Mouse (Mus musculus) heart, embryonic 13.5 days (tissue): Measurements from ENCODE around the gene Farp1. TPM values are rescaled to one million over a fixed set of nuclear protein-coding genes. Genes with fewer than 3 reads are reported as not detected.

Experiments used
- ATAC-seq: fragments of 200-750 bp; cut with Nextera tagmentation; 2 replicates; pipeline ENCODE4 v1.8.0; 2017; ENCODE audit warnings: moderate TSS enrichment; ENCODE audit not compliant: insufficient number of reproducible peaks, low FRiP score, low TSS enrichment; ENCODE audit errors: extremely low read depth
- H3K27ac ChIP-seq: fragments of 300-500 bp; sonication (generic); replicated peaks from 2 replicates; pipeline ENCODE4 v1.5.1; 2015; ENCODE audit warnings: moderate library complexity, mild to moderate bottlenecking, inconsistent platforms
- H3K27me3 ChIP-seq: fragments of 300-500 bp; sonication (generic); replicated peaks from 2 replicates; pipeline ENCODE4 v1.6.1; 2015; ENCODE audit warnings: mild to moderate bottlenecking, inconsistent platforms
- H3K36me3 ChIP-seq: fragments of 300-500 bp; sonication (generic); 2 replicates; pipeline ENCODE4 v1.6.1; 2015; ENCODE audit warnings: mild to moderate bottlenecking, inconsistent platforms
- H3K4me1 ChIP-seq: fragments of 300-500 bp; sonication (generic); 2 replicates; pipeline ENCODE4 v1.6.1; 2015; ENCODE audit warnings: inconsistent platforms
- H3K4me2 ChIP-seq: fragments of 300-500 bp; sonication (generic); 2 replicates; pipeline ENCODE4 v1.6.1; 2015; ENCODE audit warnings: inconsistent platforms, mild to moderate bottlenecking, moderate library complexity
- H3K4me3 ChIP-seq: fragments of 300-500 bp; sonication (generic); 2 replicates; pipeline ENCODE4 v1.5.1; 2015; ENCODE audit warnings: moderate library complexity, mild to moderate bottlenecking, inconsistent platforms
- H3K9ac ChIP-seq: fragments of 300-500 bp; sonication (generic); 2 replicates; pipeline ENCODE4 v1.6.1; 2015; ENCODE audit warnings: inconsistent platforms, mild to moderate bottlenecking, moderate library complexity
- H3K9me3 ChIP-seq: fragments of 300-500 bp; sonication (generic); 2 replicates; pipeline ENCODE4 v1.6.1; 2016; ENCODE audit warnings: inconsistent platforms
- WGBS: fragments of 180-500 bp; shearing (Covaris S2); methylation state at CpG from one replicate; pipeline ENCODE4 v1.1.7; 2015; ENCODE audit warnings: mixed read lengths; 5-methylcytosine and 5-hydroxymethylcytosine counted together
- polyA plus RNA-seq: library from polyadenylated mRNA; unstranded; fragments of >200 nt; fragmentation: Nextera tagmentation; extraction: Ambion mirVana; gene quantifications from 2 replicates; pipeline ENCODE4 v1.2.1, GENCODE M21; 2015

Gene Farp1
- polyA plus RNA-seq, 1 experiment from 2014 or later = 17.6 TPM

GRCm38 (mm10) chr14:121270490-121270889, 235.5 kb downstream of the Farp1 start:
- H3K4me3 ChIP-seq = no peak overlapping the region
- WGBS = 40% methylated on average over 6 of the region's 6 CpGs
- peak overlapping the region; percentile 80 for H3K27ac ChIP-seq
- no peak overlapping the region for H3K9ac ChIP-seq
- 0 out of 2 replicates have a peak overlapping the region, but pooled peaks have one; percentile 5 for H3K4me2 ChIP-seq
- peaks cover 28% of the 10 kb centered on the region for H3K4me1 ChIP-seq
- no peaks in the 10 kb centered on the region for H3K27me3 ChIP-seq
- peaks cover 77% of the 10 kb centered on the region for H3K36me3 ChIP-seq
- ATAC-seq = no peak
- no peaks in the 10 kb centered on the region for H3K9me3 ChIP-seq

- Histone ChIP-seq H3K9me3 (no peaks in the 10 kb centered on the region), H3K4me2 (no peak overlapping the region), H3K27ac (no peak overlapping the region), H3K9ac (no peak overlapping the region), H3K27me3 (no peaks in the 10 kb centered on the region), H3K4me3 (no peak overlapping the region), H3K4me1 (peaks cover 15% of the 10 kb centered on the region), H3K36me3 (peaks cover 86% of the 10 kb centered on the region)
- WGBS = 74% methylated on average over 12 of the region's 12 CpGs
- ATAC-seq = no peak
These were observed 240.0 kb downstream of the Farp1 start for GRCm38 (mm10) chr14:121274985-121275384.

- no peak overlapping the region for H3K4me2 ChIP-seq
- H3K36me3 ChIP-seq = peaks cover 94% of the 10 kb centered on the region
- no peak for ATAC-seq
- no peak overlapping the region for H3K27ac ChIP-seq
- no peak overlapping the region for H3K4me3 ChIP-seq
- peaks cover 13% of the 10 kb centered on the region for H3K4me1 ChIP-seq
- no peaks in the 10 kb centered on the region for H3K9me3 ChIP-seq
- H3K9ac ChIP-seq = no peak overlapping the region
- no peaks in the 10 kb centered on the region for H3K27me3 ChIP-seq
- WGBS = 81% methylated on average over 10 of the region's 10 CpGs
These were observed 241.0 kb downstream of the Farp1 start for GRCm38 (mm10) chr14:121276016-121276415.

- H3K9me3 ChIP-seq = no peaks in the 10 kb centered on the region
- H3K9ac ChIP-seq = no peak overlapping the region
- H3K36me3 ChIP-seq = peaks cover 94% of the 10 kb centered on the region
- no peak overlapping the region for H3K4me3 ChIP-seq
- peaks cover 20% of the 10 kb centered on the region for H3K4me1 ChIP-seq
- no peak for ATAC-seq
- no peak overlapping the region for H3K27ac ChIP-seq
- H3K27me3 ChIP-seq = no peaks in the 10 kb centered on the region
- WGBS = 31% methylated on average over 6 of the region's 6 CpGs
- no peak overlapping the region for H3K4me2 ChIP-seq
These were observed 244.1 kb downstream of the Farp1 start for GRCm38 (mm10) chr14:121279106-121279505.

DNA sequence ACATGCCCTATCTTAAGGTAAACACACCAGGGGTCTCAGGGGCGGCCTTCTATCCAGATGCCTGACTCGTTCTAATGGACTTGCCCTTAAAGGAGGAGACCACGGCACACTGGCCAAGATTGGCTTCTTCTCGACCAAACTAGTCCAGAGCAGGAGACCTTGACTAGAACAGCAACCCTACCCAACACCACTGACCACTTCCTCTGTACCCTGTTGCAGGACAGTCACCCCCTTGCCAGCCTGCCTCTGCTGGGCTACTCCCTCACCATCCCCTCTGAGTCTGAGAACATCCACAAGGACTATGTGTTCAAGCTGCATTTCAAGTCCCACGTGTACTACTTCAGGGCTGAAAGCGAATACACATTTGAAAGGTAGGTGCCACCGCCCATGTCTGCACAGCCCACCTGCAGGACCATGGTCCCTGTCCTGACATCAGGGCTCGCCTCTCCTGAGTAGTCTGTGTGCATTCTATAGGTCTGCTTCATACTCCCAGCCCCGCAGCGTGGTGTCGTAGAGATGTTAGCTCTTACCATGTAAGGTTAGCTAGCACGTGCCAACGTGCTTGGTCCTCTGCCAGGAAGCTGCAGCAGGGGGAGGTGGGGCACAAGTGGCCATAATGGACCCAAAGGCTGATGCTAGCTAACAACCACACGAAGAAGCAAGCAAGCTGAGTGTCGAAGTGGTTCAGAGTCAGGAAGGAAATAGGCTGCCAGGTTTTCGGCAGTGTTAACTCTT, 245.8 kb downstream of the Farp1 start:
- no peak overlapping the region for H3K4me3 ChIP-seq

DNA sequence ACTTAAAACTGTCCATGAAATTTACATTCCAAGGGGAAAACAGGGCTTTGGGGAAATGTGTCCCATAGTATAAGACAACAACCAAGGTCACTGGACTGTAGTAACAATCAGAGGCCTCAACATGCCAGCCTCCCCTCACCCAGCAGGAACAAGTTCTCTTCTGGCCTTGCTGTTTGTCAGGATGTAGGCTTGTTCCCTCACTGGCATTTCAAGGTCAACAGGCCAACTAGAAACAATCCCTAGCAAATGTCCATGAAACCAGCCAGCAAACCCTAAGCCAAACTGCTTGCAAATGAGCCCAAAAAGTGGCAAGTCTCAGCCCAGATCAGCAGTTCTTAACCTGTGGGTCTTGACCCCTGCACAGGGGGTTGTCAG, 246.3 kb downstream of the Farp1 start:
- peak overlapping the region; percentile 72 for H3K27ac ChIP-seq
- ATAC-seq = no peak
- H3K36me3 ChIP-seq = peaks cover 96% of the 10 kb centered on the region

More for the DNA sequence above, 245.8 kb downstream of the Farp1 start:
- Histone ChIP-seq H3K27me3 (no peaks in the 10 kb centered on the region), H3K4me2 (no peak overlapping the region), H3K27ac (peak overlapping the region; percentile 72), H3K9ac (0 out of 2 replicates have a peak overlapping the region, but pooled peaks have one; percentile 4), H3K36me3 (peaks cover 96% of the 10 kb centered on the region), H3K9me3 (no peaks in the 10 kb centered on the region), H3K4me1 (peaks cover 20% of the 10 kb centered on the region)
- WGBS = 57% methylated on average over 16 of the region's 16 CpGs
- no peak for ATAC-seq

DNA sequence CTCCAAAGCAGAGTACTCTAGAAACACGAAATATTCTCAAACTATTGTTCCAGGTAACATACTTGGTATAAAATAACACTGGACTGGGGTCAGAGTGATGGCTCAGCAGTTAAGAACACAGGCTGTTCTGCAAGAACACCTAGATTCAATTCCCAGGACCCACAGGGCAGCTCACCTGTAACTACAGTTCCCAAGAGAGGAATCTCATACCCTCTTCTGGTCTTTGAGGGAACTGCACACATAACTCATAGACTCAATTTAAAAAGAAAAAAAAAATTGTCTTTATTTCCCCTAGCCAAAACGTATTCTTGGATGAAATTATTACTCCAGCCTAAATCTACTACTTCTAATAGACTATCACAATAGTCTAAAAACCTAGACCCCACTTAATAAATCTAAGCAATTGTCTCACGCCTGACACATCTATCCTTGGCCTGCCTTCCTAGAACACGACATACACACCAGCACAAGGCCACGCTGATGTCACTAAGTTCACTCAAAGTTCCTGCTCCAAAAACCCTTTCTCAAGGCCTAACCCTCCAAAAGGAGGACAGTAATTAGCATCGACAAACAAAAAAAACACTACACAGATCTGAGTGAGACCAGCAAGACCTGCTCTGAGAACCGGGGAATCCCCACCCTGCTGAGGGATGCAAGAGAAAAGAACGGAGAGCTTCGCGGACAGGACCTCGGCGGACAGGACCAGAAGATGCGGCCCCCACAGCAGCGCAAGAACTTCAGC, 250.6 kb downstream of the Farp1 start:
- Histone ChIP-seq H3K36me3 (peaks cover 90% of the 10 kb centered on the region), H3K27ac (no peak overlapping the region), H3K4me3 (no peak overlapping the region), H3K9ac (no peak overlapping the region), H3K4me1 (peaks cover 20% of the 10 kb centered on the region), H3K4me2 (no peak overlapping the region), H3K9me3 (no peaks in the 10 kb centered on the region), H3K27me3 (no peaks in the 10 kb centered on the region)
- WGBS = 93% methylated on average over 14 of the region's 14 CpGs
- no peak for ATAC-seq

More for the DNA sequence above, 246.3 kb downstream of the Farp1 start:
- no peaks in the 10 kb centered on the region for H3K9me3 ChIP-seq
- H3K4me3 ChIP-seq = no peak overlapping the region
- H3K4me2 ChIP-seq = no peak overlapping the region
- no peaks in the 10 kb centered on the region for H3K27me3 ChIP-seq
- H3K9ac ChIP-seq = peak overlapping the region; percentile 50; the same call in 1 of the 2 replicates
- H3K4me1 ChIP-seq = peaks cover 20% of the 10 kb centered on the region

- H3K9ac ChIP-seq = no peak overlapping the region
- H3K27ac ChIP-seq = no peak overlapping the region
- no peak for ATAC-seq
- no peaks in the 10 kb centered on the region for H3K27me3 ChIP-seq
- no peaks in the 10 kb centered on the region for H3K9me3 ChIP-seq
- peaks cover 21% of the 10 kb centered on the region for H3K4me1 ChIP-seq
- whole genome bisulfite sequencing = 86% methylated on average over 8 of the region's 8 CpGs
- H3K4me3 ChIP-seq = no peak overlapping the region
- peaks cover 88% of the 10 kb centered on the region for H3K36me3 ChIP-seq
- no peak overlapping the region for H3K4me2 ChIP-seq
These were observed 256.9 kb downstream of the Farp1 start for GRCm38 (mm10) chr14:121291881-121292280.

DNA sequence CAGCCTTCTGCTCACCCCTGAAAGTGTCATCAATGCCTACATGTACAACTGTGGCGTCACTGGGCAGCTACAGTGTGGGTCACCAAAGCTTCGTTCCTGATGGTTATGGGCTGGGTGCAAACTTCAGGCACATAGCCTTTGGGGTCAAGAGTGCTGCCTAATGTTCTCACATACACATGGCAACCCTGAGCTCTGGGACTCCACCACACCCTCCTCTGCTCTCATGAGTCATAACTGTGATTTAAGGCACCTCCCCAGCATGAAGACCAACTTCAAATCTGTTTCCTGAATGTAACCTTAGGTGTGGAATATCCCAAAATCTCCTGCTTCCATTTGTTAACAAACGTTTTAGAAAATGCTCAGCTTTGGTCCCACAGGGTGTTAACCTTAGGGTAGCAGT, 257.4 kb downstream of the Farp1 start:
- peaks cover 88% of the 10 kb centered on the region for H3K36me3 ChIP-seq

GRCm38 (mm10) chr14:121294484-121294883, 259.5 kb downstream of the Farp1 start:
- no peak overlapping the region for H3K9ac ChIP-seq
- WGBS = 65% methylated on average over 12 of the region's 12 CpGs
- H3K36me3 ChIP-seq = peaks cover 96% of the 10 kb centered on the region
- H3K4me3 ChIP-seq = no peak overlapping the region
- no peaks in the 10 kb centered on the region for H3K27me3 ChIP-seq
- no peak for ATAC-seq
- H3K4me2 ChIP-seq = no peak overlapping the region
- H3K4me1 ChIP-seq = peaks cover 30% of the 10 kb centered on the region
- no peaks in the 10 kb centered on the region for H3K9me3 ChIP-seq
- 0 out of 2 replicates have a peak overlapping the region, but pooled peaks have one; percentile 17 for H3K27ac ChIP-seq

More for the DNA sequence above, 257.4 kb downstream of the Farp1 start:
- no peak for ATAC-seq
- Histone ChIP-seq H3K27ac (no peak overlapping the region), H3K4me2 (no peak overlapping the region), H3K9ac (no peak overlapping the region), H3K4me3 (no peak overlapping the region), H3K4me1 (peaks cover 21% of the 10 kb centered on the region), H3K9me3 (no peaks in the 10 kb centered on the region), H3K27me3 (no peaks in the 10 kb centered on the region)
- WGBS = 87% methylated on average over 3 of the region's 3 CpGs

DNA sequence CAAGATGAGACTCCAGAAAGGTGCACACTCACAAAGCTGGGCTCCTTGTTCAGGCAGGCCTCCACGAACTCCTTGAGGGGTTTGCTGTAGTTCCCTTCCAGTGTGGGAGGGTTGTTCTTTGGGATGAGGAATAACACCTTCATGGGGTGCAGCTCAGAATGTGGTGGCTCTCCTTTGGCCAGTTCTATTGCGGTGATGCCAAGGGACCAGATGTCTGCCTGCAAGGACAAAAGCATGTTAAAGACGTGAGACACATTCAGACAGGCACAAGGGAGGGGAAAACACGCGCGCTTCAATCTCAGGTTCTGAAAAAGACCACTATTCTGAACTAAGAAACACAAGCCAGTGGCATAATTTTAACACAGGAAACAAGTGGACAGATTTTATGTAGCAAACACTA, 262.1 kb downstream of the Farp1 start:
- peaks cover 18% of the 10 kb centered on the region for H3K4me1 ChIP-seq
- no peaks in the 10 kb centered on the region for H3K9me3 ChIP-seq
- H3K9ac ChIP-seq = no peak overlapping the region
- WGBS = 94% methylated on average over 6 of the region's 6 CpGs
- H3K27ac ChIP-seq = no peak overlapping the region
- peaks cover 96% of the 10 kb centered on the region for H3K36me3 ChIP-seq
- H3K4me2 ChIP-seq = no peak overlapping the region
- H3K4me3 ChIP-seq = no peak overlapping the region
- no peaks in the 10 kb centered on the region for H3K27me3 ChIP-seq
- no peak for ATAC-seq
